Mouse (Mus musculus): ENCODE results near the gene Exoc4. TPM values are rescaled to one million over a fixed set of nuclear protein-coding genes. Genes with fewer than 3 reads are reported as not detected.

The Exoc4 gene
- polyA plus RNA-seq, 1 experiment from 2014 or later, result 28.7 TPM

GRCm38 (mm10) chr6:33631133-33631532, 382.2 kb downstream of the Exoc4 start:
- H3K27me3 ChIP-seq (ENCODE audit: control insufficient read depth, insufficient read depth, low read length), result no peaks in the 10 kb centered on the region
- H3K4me3 ChIP-seq (ENCODE audit: low read depth, low read length), result no peak overlapping the region
- 93% methylated on average over 2 of the region's 2 CpGs for WGBS
- H3K9ac ChIP-seq (ENCODE audit: low read length), result no peak overlapping the region
- no peak for DNase-seq (ENCODE audit: low spot score)
- no peaks in the 10 kb centered on the region for H3K36me3 ChIP-seq (ENCODE audit: control insufficient read depth, insufficient read depth, low read length)
- no peaks in the 10 kb centered on the region for H3K4me1 ChIP-seq (ENCODE audit: control insufficient read depth, insufficient read depth, low read length)
- H3K9me3 ChIP-seq (ENCODE audit: control insufficient read depth, low read length), result no peaks in the 10 kb centered on the region
- H3K27ac ChIP-seq (replicated peaks; ENCODE audit: low read depth, low read length), result no peak overlapping the region
- no peak overlapping the region for H3K4me2 ChIP-seq (ENCODE audit: low read depth, severe bottlenecking)
- ATAC-seq (ENCODE audit: insufficient number of reproducible peaks, low FRiP score, low TSS enrichment, low read depth), result no peak

- no peak overlapping the region for H3K9ac ChIP-seq (ENCODE audit: low read length)
- 88% methylated on average over 2 of the region's 2 CpGs for WGBS
- ATAC-seq (ENCODE audit: insufficient number of reproducible peaks, low FRiP score, low TSS enrichment, low read depth), result no peak
Observed at GRCm38 (mm10) chr6:33637192-33637591, 388.3 kb downstream of the Exoc4 start.

GRCm38 (mm10) chr6:33681778-33682640, 433.1 kb downstream of the Exoc4 start:
- Histone ChIP-seq H3K9me3 (ENCODE audit: control insufficient read depth, low read length) (no peaks in the 10 kb centered on the region), H3K4me3 (ENCODE audit: low read depth, low read length) (no peak overlapping the region), H3K9ac (ENCODE audit: low read length) (no peak overlapping the region), H3K4me2 (ENCODE audit: low read depth, severe bottlenecking) (no peak overlapping the region), H3K27ac (replicated peaks; ENCODE audit: low read depth, low read length) (no peak overlapping the region), H3K36me3 (ENCODE audit: control insufficient read depth, insufficient read depth, low read length) (no peaks in the 10 kb centered on the region), H3K27me3 (ENCODE audit: control insufficient read depth, insufficient read depth, low read length) (no peaks in the 10 kb centered on the region), H3K4me1 (ENCODE audit: control insufficient read depth, insufficient read depth, low read length) (peaks cover 3% of the 10 kb centered on the region; the same call in 1 of the 2 replicates)
- 48% methylated on average over 10 of the region's 10 CpGs for WGBS
- DNase-seq (ENCODE audit: low spot score), result peak; percentile 57
- no peak for ATAC-seq (ENCODE audit: insufficient number of reproducible peaks, low FRiP score, low TSS enrichment, low read depth)

More at GRCm38 (mm10) chr6:33637192-33637591, 388.3 kb downstream of the Exoc4 start:
- DNase-seq (ENCODE audit: low spot score), result no peak
- H3K9me3 ChIP-seq (ENCODE audit: control insufficient read depth, low read length), result no peaks in the 10 kb centered on the region
- H3K4me1 ChIP-seq (ENCODE audit: control insufficient read depth, insufficient read depth, low read length), result no peaks in the 10 kb centered on the region
- H3K4me3 ChIP-seq (ENCODE audit: low read depth, low read length), result no peak overlapping the region
- no peaks in the 10 kb centered on the region for H3K36me3 ChIP-seq (ENCODE audit: control insufficient read depth, insufficient read depth, low read length)
- H3K4me2 ChIP-seq (ENCODE audit: low read depth, severe bottlenecking), result no peak overlapping the region
- no peaks in the 10 kb centered on the region for H3K27me3 ChIP-seq (ENCODE audit: control insufficient read depth, insufficient read depth, low read length)
- no peak overlapping the region for H3K27ac ChIP-seq (replicated peaks; ENCODE audit: low read depth, low read length)

GRCm38 (mm10) chr6:33683533-33683932, 434.6 kb downstream of the Exoc4 start:
- no peaks in the 10 kb centered on the region for H3K9me3 ChIP-seq (ENCODE audit: control insufficient read depth, low read length)
- no peak for DNase-seq (ENCODE audit: low spot score)
- H3K4me2 ChIP-seq (ENCODE audit: low read depth, severe bottlenecking), result no peak overlapping the region
- H3K4me3 ChIP-seq (ENCODE audit: low read depth, low read length), result no peak overlapping the region
- no peak overlapping the region for H3K27ac ChIP-seq (replicated peaks; ENCODE audit: low read depth, low read length)
- no peaks in the 10 kb centered on the region for H3K36me3 ChIP-seq (ENCODE audit: control insufficient read depth, insufficient read depth, low read length)
- H3K4me1 ChIP-seq (ENCODE audit: control insufficient read depth, insufficient read depth, low read length), result peaks cover 3% of the 10 kb centered on the region; the same call in 1 of the 2 replicates
- no peak for ATAC-seq (ENCODE audit: insufficient number of reproducible peaks, low FRiP score, low TSS enrichment, low read depth)
- WGBS, result 66% methylated on average over 3 of the region's 3 CpGs
- no peak overlapping the region for H3K9ac ChIP-seq (ENCODE audit: low read length)
- no peaks in the 10 kb centered on the region for H3K27me3 ChIP-seq (ENCODE audit: control insufficient read depth, insufficient read depth, low read length)

GRCm38 (mm10) chr6:33685321-33685720, 436.4 kb downstream of the Exoc4 start:
- H3K4me2 ChIP-seq (ENCODE audit: low read depth, severe bottlenecking), result no peak overlapping the region
- ATAC-seq (ENCODE audit: insufficient number of reproducible peaks, low FRiP score, low TSS enrichment, low read depth), result no peak
- H3K36me3 ChIP-seq (ENCODE audit: control insufficient read depth, insufficient read depth, low read length), result no peaks in the 10 kb centered on the region
- 56% methylated on average over 2 of the region's 2 CpGs for WGBS
- DNase-seq (ENCODE audit: low spot score), result no peak
- H3K9me3 ChIP-seq (ENCODE audit: control insufficient read depth, low read length), result no peaks in the 10 kb centered on the region
- no peak overlapping the region for H3K9ac ChIP-seq (ENCODE audit: low read length)
- H3K27ac ChIP-seq (replicated peaks; ENCODE audit: low read depth, low read length), result no peak overlapping the region
- no peaks in the 10 kb centered on the region for H3K27me3 ChIP-seq (ENCODE audit: control insufficient read depth, insufficient read depth, low read length)
- peaks cover 3% of the 10 kb centered on the region; the same call in 1 of the 2 replicates for H3K4me1 ChIP-seq (ENCODE audit: control insufficient read depth, insufficient read depth, low read length)
- H3K4me3 ChIP-seq (ENCODE audit: low read depth, low read length), result no peak overlapping the region

- H3K9ac ChIP-seq (ENCODE audit: low read length), result no peak overlapping the region
Observed at GRCm38 (mm10) chr6:33690601-33691000, 441.7 kb downstream of the Exoc4 start.

GRCm38 (mm10) chr6:33696976-33697375, 448.1 kb downstream of the Exoc4 start:
- 53% methylated on average over 1 of the region's 1 CpGs for WGBS

More at GRCm38 (mm10) chr6:33690601-33691000, 441.7 kb downstream of the Exoc4 start:
- H3K4me1 ChIP-seq (ENCODE audit: control insufficient read depth, insufficient read depth, low read length), result no peaks in the 10 kb centered on the region
- WGBS, result 84% methylated on average over 5 of the region's 5 CpGs
- no peak overlapping the region for H3K4me3 ChIP-seq (ENCODE audit: low read depth, low read length)
- DNase-seq (ENCODE audit: low spot score), result no peak
- ATAC-seq (ENCODE audit: insufficient number of reproducible peaks, low FRiP score, low TSS enrichment, low read depth), result no peak
- no peaks in the 10 kb centered on the region for H3K27me3 ChIP-seq (ENCODE audit: control insufficient read depth, insufficient read depth, low read length)
- H3K9me3 ChIP-seq (ENCODE audit: control insufficient read depth, low read length), result no peaks in the 10 kb centered on the region
- H3K27ac ChIP-seq (replicated peaks; ENCODE audit: low read depth, low read length), result no peak overlapping the region
- no peaks in the 10 kb centered on the region for H3K36me3 ChIP-seq (ENCODE audit: control insufficient read depth, insufficient read depth, low read length)
- H3K4me2 ChIP-seq (ENCODE audit: low read depth, severe bottlenecking), result no peak overlapping the region

GRCm38 (mm10) chr6:33708907-33709306, 460.0 kb downstream of the Exoc4 start:
- Histone ChIP-seq H3K27me3 (ENCODE audit: control insufficient read depth, insufficient read depth, low read length) (no peaks in the 10 kb centered on the region), H3K36me3 (ENCODE audit: control insufficient read depth, insufficient read depth, low read length) (no peaks in the 10 kb centered on the region), H3K27ac (replicated peaks; ENCODE audit: low read depth, low read length) (no peak overlapping the region), H3K9ac (ENCODE audit: low read length) (no peak overlapping the region), H3K4me3 (ENCODE audit: low read depth, low read length) (no peak overlapping the region), H3K9me3 (ENCODE audit: control insufficient read depth, low read length) (no peaks in the 10 kb centered on the region), H3K4me2 (ENCODE audit: low read depth, severe bottlenecking) (no peak overlapping the region), H3K4me1 (ENCODE audit: control insufficient read depth, insufficient read depth, low read length) (no peaks in the 10 kb centered on the region)
- WGBS, result 84% methylated on average over 4 of the region's 4 CpGs
- ATAC-seq (ENCODE audit: insufficient number of reproducible peaks, low FRiP score, low TSS enrichment, low read depth) (no peak), DNase-seq (ENCODE audit: low spot score) (no peak)

More at GRCm38 (mm10) chr6:33696976-33697375, 448.1 kb downstream of the Exoc4 start:
- H3K4me2 ChIP-seq (ENCODE audit: low read depth, severe bottlenecking), result no peak overlapping the region
- no peak for DNase-seq (ENCODE audit: low spot score)
- no peak overlapping the region for H3K4me3 ChIP-seq (ENCODE audit: low read depth, low read length)
- no peak overlapping the region for H3K27ac ChIP-seq (replicated peaks; ENCODE audit: low read depth, low read length)
- H3K27me3 ChIP-seq (ENCODE audit: control insufficient read depth, insufficient read depth, low read length), result no peaks in the 10 kb centered on the region
- no peak overlapping the region for H3K9ac ChIP-seq (ENCODE audit: low read length)
- no peaks in the 10 kb centered on the region for H3K4me1 ChIP-seq (ENCODE audit: control insufficient read depth, insufficient read depth, low read length)
- no peaks in the 10 kb centered on the region for H3K9me3 ChIP-seq (ENCODE audit: control insufficient read depth, low read length)
- no peak for ATAC-seq (ENCODE audit: insufficient number of reproducible peaks, low FRiP score, low TSS enrichment, low read depth)
- no peaks in the 10 kb centered on the region for H3K36me3 ChIP-seq (ENCODE audit: control insufficient read depth, insufficient read depth, low read length)

Measured in limb, embryonic 11.5 days (tissue).